Mouse (Mus musculus): ENCODE results near the gene Gnaz. TPM values are rescaled to one million over a fixed set of nuclear protein-coding genes. Genes with fewer than 3 reads are reported as not detected.

Gnaz gene
- total RNA-seq, 2 experiments from 2014 or later, result 106 to 108 TPM

DNA sequence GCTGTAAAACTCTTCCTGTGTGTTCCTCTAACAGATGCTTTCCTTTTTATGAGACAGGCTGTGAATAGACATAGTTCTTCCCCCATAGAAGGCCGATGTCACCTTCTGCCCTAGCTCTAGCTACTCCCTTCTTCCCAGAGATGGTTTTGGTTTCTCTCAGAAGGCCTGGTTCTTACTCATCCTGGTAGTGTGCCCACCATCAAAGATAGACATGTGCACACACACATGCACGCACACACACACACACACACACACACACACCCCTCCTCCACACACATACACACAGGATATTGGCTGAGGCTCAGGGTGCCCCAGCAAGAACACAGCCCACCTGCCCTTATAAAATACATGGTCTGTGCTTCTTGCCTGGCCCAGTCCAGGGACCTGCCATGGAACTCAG is 2.3 kb downstream of the Gnaz start:
- DNase-seq, result no peak

DNA sequence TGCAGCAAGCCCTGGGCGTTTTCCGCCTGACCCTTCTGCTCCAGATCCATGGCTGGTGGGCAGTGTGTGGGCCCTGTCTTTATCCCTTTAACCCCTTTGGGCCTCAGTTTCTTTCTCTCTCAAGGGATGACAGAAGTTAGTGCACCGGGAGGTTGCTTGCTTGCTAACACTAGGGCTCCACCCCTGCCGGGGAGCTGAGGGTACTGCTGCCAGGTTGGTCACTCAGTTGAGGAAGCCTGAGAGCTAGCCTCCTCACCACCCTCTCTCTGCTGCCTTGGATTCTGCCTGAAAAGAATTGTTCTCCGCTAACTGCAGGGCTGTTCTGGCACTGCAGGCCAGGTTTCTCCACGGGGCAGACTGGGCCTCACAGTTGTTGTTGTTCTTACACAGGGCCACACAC is 6.0 kb downstream of the Gnaz start:
- DNase-seq, result no peak

DNA sequence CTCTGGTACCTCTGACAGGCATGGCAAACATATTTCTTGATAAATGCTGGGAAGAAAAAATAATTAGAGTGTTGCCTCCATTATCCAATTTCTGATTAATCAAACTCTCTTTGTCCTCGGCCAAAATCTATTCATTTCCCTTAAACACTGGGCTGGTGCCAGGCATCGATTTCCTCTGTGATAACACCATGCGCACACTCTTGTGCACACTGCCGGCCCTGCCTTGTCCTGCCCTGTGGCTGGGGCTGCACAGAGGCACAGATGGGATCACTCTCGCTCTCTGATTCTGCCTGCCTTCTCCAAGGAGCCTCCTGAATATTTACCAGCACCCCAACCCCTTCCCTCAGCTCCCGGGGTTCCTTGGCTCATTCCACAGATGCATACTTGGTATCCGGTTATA is 8.6 kb downstream of the Gnaz start:
- no peak for DNase-seq

GRCm38 (mm10) chr10:74976429-74976828 is 9.5 kb downstream of the Gnaz start:
- no peak for DNase-seq

DNA sequence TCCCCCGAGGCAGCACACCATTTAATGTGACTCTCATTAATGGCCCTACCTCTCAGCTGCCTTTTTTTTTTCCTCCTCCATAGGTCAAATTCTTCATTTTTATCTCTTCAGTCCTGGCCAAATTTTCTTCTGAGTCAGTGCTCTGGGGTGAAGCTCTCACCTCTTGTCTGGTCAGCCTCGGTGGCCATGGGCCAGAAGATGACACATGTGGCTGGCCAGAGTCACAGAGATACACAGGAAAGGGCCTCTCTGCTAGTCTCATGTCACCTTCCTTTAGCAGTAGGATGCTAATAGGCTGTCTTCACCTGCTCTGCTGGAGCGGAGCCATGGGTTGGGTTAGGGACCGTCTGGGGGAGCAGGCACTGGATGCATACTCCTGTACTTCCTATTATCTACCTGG is 11.1 kb downstream of the Gnaz start:
- no peak for DNase-seq

DNA sequence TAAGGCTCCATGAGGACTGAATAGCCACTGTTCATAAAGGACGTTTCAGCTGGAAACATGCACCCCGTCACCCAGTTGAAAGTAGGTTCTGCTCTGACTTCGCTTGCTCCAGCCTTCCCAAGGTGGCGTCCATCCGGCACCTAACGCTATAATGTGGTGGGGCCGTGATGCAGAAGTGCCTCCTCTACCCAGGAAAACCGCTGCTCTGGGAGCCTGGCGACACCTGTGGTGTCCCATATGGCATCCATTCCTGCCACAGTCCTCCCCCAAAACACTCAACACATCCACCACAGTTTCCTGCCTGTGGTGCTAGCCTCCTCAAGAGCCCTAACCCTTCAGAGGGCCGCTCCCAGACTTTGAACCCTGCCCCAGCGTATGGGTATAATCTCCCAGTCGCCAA is 14.2 kb downstream of the Gnaz start:
- DNase-seq, result no peak

- DNase-seq, result no peak
These were observed 16.2 kb downstream of the Gnaz start for GRCm38 (mm10) chr10:74983176-74983575.

DNA sequence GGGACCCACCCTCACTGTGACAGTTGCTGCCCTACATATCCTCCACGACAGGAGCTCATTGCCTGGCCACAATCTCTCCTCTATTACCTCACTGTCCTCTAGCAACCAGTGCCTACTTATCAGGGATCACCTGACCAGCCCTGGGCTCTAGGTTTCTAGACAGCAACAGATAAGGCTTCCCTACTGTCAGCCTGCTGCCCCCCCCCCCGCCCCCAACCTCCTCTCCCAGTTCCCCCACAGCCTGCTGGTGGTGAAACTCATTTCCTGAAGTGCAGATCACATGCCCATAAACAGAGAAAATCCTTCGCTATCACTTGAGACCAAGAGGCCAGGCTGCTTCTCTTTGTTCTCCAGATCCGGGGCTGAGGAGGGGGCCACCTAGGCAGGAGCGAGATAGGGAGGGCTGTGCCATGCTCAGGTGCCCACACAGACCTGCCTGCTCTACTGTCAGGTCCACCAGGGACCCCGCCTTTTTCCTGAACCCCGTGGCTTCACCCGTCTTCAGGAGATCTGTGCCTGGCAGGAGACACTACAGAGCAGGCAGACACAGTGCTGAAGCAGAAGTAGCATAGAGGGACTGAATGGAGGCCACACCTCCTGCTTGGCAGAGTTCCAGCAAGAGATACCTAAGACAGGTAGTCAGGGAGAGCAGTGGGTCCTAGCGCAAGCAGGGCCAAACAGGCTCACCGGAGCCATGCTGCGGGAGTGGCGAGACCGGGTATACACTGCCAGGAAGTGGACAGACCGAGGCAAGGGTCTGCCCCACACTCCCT is 20.9 kb downstream of the Gnaz start:
- DNase-seq, result no peak

- DNase-seq, result no peak
These were observed 22.8 kb downstream of the Gnaz start for GRCm38 (mm10) chr10:74989814-74990213.

GRCm38 (mm10) chr10:74990584-74991322 is 23.8 kb downstream of the Gnaz start:
- no peak for DNase-seq

DNA sequence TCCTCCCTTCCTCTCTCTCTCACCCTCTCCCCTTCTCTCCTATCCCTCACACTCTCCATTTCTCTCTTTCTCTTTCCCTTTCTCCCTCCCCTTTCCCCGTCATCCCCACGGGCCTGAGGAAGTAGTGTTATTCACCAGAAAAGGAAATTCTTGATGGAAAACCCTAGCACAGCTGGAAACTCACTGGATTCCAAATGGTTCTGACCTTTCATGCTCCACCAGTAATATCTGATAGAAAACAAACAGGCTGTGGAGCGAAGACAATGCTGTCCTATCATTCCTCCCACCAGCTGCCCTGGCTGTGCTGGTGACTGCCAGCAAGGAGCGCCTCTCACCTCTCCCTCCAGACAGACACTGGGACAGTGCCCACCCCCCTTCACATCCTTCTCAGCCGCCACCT is 27.9 kb downstream of the Gnaz start:
- no peak for DNase-seq

DNA sequence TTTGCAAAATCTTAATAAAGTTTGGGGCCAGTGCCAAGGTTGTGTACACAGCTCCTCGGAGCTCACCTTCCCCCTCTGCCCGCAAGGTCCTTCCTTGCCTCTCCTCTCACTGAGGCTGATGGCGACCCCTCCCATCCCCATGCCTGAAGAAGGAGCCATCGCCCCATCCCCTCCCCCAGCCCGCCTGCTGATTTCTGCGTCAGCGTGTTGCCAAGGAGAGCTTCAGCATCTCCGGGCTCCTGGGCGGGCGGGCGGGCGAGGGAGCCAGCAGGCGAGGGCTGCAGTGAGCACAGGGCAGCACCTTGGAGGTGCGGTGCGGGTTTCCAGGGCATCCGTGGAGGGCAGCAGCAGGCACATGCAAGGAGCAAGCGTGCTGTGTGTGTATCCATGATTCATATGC is 28.4 kb downstream of the Gnaz start:
- DNase-seq, result peak in 1 of 2 experiments; percentile 28

DNA sequence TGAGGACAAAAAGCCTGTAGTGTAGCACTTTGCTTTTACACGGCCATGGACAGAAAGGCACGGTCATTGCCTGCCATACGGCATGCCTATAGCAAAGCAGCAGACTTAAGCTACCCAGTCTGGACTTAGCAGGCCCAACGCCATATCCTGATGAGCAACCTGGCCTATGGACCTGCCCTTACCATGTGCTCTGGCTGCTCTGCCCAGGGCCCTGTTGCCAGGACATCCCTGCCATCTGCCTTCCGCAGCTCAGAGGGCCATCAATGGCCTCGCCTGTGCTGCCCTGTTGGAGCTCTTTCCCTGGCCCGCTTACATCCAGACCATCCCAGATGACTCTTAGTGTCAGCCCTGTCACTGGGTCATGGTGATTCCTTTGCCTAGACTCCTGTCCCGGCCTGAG is 34.4 kb downstream of the Gnaz start:
- DNase-seq, result no peak

GRCm38 (mm10) chr10:75004067-75004466 is 37.1 kb downstream of the Gnaz start:
- no peak for DNase-seq

- DNase-seq, result peak in 1 of 2 experiments; percentile 41
These were observed 40.1 kb downstream of the Gnaz start for GRCm38 (mm10) chr10:75006889-75007662.

- DNase-seq, result peak; percentile 26 to 34
These were observed 43.7 kb downstream of the Gnaz start for GRCm38 (mm10) chr10:75010704-75011103.

DNA sequence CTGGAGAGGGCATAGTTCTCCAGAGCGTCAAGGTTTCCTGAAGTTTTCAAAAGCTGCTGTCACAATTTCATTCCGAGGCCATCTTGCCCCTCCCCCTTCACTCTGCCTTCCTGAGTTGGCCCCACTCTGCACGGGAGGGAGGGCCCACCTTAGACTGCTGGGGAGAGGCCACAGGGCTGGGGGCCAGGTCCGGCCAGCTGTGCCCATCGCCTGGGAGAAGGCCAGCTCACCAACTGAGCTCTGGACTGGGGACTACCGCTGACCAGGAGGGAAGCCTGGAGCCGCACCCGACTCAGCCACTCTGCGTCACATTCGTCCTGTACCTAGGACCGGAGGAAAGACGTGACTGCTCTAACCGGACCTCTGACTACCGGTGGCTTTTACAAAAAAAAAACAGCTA is 48.5 kb downstream of the Gnaz start:
- DNase-seq, result no peak

DNA sequence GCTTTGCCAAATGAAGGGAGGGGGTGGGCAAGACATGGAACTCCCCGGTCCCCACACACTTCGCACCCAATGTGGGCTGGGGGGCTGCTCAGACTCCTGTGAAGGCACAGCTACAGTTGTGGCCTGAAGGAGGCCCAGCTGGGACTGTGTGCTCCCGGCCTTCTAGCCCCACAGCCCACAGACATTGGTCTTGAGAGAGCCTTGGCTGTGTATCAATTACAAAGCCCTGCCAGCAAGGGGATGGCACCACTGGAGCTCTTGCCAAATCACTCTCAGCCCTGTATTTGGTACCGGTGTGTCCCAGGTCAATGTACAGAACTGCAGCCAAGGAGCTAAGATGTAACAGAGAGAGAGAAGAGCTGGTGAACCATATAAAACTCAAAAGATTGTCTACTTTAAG is 49.5 kb downstream of the Gnaz start:
- DNase-seq, result no peak

DNA sequence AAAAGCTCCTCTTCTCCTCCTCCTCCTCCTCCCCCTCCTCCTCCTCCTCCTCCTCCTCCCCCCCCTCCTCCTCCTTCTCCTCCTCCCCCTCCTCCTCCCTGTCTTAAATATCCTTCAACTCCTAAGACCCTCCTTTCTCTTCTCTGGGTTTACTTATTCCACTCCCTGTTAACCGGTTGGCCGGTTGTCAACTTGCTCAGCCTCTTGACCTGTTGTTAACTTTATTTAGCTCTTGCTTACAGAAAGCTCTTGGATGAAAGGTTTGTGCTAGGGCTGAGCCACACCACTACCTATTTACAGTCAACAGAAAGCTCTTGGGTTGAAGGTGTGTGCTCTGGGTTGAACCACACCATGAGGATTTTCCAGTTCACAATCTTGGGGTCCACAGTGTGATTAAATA is 53.3 kb downstream of the Gnaz start:
- DNase-seq, result no peak

GRCm38 (mm10) chr10:75021138-75021537 is 54.2 kb downstream of the Gnaz start:
- DNase-seq, result peak; percentile 71 to 85

GRCm38 (mm10) chr10:75026491-75026890 is 59.5 kb downstream of the Gnaz start:
- no peak for DNase-seq

GRCm38 (mm10) chr10:75028743-75029142 is 61.8 kb downstream of the Gnaz start:
- no peak for DNase-seq

DNA sequence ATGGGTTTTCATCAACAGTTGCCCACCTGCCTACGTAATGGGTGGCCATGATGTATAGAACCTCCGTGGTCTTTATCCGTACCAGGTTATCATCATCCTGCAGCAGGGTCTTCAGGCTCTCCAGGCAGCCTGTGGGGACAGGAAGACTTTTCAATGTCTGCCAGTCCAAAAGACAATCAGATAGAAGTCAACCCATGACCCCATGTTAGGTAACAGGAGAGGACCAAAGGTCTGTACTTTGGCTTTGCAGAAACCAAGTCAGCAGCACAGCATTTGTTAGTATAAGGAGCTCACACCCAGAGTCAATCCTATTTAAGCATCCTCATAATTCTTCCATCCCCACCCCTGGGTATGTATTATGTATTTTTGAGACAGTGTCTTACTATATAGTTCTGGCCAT is 62.7 kb downstream of the Gnaz start:
- DNase-seq, result no peak

All from layer of hippocampus, postnatal 36 days (tissue).